Mouse (Mus musculus): ENCODE data around the gene Gm10354. TPM values are rescaled to one million over a fixed set of nuclear protein-coding genes. Genes with fewer than 3 reads are reported as not detected.
"Not testable (repeated sequence)": the region's sequence is repeated elsewhere in the genome, so short reads cannot be mapped to it uniquely, and the experiment has no call there.

Gene Gm10354
- polyA plus RNA-seq, 1 experiment from 2014 or later: not detected

DNA sequence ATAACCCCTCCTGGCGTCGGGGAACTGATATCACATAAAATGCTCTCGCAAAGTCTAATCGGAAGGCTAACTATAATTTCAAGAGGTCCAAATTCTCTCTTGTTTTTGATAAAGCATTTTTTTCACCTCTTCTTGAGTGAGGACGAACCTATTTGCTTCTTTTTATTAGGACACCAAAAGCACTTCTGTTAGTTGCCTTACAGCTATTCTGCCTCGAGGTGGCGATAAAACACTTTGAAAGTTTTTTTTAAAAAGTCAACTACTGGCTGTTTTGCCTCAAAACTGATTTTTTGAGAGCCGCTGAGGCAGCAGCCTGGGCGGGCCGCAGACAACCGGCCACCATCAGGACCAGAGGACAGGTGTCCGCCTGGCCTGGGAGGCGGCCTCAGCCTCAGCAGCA is 14.9 kb downstream of the Gm10354 start:
- 82% methylated on average over 13 of the region's 13 CpGs for WGBS
- H3K9ac ChIP-seq (ENCODE audit: low read depth, low read length); H3K36me3 ChIP-seq (ENCODE audit: insufficient read depth, low read length); ATAC-seq (replicated peaks; ENCODE audit: low FRiP score, low read depth); H3K27me3 ChIP-seq (ENCODE audit: insufficient read depth, low read length); H3K9me3 ChIP-seq (replicated peaks; ENCODE audit: low read length); H3K4me1 ChIP-seq (replicated peaks; ENCODE audit: insufficient read depth, low read length); H3K4me2 ChIP-seq (ENCODE audit: low read length); H3K27ac ChIP-seq; H3K4me3 ChIP-seq (replicated peaks; ENCODE audit: low read depth, low read length); DNase-seq (ENCODE audit: low spot score): not testable (repeated sequence)
- 0 out of 2 replicates have a peak, but pooled peaks have one; percentile 5 for TF ChIP-seq CTCF (IDR thresholded peaks at IDR 0.05; ENCODE audit: low read depth)

DNA sequence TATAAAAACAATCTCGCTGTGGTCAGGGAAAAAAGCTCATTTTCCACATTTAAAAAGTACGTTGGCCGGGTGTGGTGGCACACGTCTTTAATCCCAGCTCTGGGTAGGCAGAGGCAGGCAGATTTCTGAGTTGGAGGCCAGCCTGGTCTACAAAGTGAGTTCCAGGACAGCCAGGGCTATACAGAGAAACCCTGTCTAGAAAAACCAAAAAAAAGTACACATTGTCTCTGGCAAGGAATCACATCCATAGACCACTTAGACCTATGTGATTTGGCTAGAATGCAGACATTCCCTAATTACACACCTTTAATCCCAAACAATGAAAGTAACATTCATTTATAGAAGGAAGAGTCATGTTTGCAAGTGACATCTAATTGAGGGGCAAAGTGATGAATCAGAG is 17.2 kb downstream of the Gm10354 start:
- not testable (repeated sequence) for H3K4me1 ChIP-seq (replicated peaks; ENCODE audit: insufficient read depth, low read length); H3K27ac ChIP-seq; H3K9ac ChIP-seq (ENCODE audit: low read depth, low read length); H3K36me3 ChIP-seq (ENCODE audit: insufficient read depth, low read length); DNase-seq (ENCODE audit: low spot score); H3K9me3 ChIP-seq (replicated peaks; ENCODE audit: low read length); H3K4me3 ChIP-seq (replicated peaks; ENCODE audit: low read depth, low read length); H3K4me2 ChIP-seq (ENCODE audit: low read length); H3K27me3 ChIP-seq (ENCODE audit: insufficient read depth, low read length)
- WGBS: 80% methylated on average over 4 of the region's 4 CpGs
- ATAC-seq (replicated peaks; ENCODE audit: low FRiP score, low read depth): 0 out of 2 replicates have a peak, but pooled peaks have one; percentile 49

DNA sequence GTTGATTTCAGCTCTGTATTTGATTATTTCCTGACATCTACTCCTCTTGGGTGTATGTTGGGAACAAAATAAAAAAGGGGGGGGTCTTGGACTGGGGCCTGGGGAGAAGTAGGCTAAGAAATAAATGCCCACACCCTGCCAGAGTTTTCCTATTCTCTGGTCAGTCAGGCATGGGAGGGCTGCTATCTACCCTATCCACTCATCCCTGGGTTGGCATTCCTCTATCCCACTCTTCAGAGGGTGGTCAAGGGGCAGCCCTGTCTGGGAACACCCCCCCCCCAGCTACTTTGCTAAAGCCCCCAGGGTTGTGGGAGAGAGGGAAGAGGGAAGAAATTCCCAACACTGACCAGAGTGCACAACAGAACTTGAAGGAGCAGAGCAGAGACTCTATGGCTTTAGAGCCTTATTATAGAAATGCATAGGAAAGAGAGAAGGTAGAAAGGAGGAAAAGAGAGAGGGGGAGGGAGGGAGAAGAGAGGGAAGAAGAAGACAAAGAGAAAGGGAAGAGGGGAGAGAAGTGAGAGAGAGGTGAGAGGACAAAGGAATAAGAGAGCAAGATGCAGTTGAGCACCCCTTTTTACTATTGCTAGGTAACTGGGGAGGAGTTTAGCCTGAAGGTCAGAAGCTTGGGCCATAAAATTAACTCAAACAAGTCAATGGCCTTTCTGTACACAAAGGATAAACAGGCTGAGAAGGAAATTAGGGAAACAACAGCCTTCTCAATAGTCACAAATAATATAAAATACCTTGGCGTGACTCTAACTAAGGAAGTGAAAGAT is 22.6 kb downstream of the Gm10354 start:
- H3K4me3 ChIP-seq (replicated peaks; ENCODE audit: low read depth, low read length); H3K4me2 ChIP-seq (ENCODE audit: low read length); H3K9me3 ChIP-seq (replicated peaks; ENCODE audit: low read length); H3K27ac ChIP-seq; H3K4me1 ChIP-seq (replicated peaks; ENCODE audit: insufficient read depth, low read length); H3K27me3 ChIP-seq (ENCODE audit: insufficient read depth, low read length); H3K36me3 ChIP-seq (ENCODE audit: insufficient read depth, low read length); H3K9ac ChIP-seq (ENCODE audit: low read depth, low read length); DNase-seq (ENCODE audit: low spot score): not testable (repeated sequence)
- 94% methylated on average over 1 of the region's 1 CpGs for WGBS
- 0 out of 2 replicates have a peak, but pooled peaks have one; percentile 40 for ATAC-seq (replicated peaks; ENCODE audit: low FRiP score, low read depth)

DNA sequence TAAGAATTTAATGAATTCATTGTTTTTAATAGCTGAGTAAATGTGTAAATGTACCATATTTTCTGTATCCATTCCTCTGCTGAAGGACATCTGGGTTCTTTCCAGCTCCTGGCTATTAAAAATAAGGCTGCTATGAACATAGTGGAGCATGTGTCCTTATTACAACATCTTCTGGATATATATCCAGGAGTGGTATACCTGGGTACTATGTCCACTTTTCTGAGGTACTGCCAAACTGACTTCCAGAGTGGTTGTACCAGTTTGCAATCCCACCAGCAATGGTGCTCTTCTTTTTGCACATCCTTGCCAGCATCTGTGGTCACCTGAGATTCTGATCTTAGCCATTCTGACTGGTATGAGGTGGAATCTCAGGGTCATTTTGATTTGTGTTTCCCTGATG is 25.1 kb downstream of the Gm10354 start:
- not testable (repeated sequence) for H3K27me3 ChIP-seq (ENCODE audit: insufficient read depth, low read length); H3K4me1 ChIP-seq (replicated peaks; ENCODE audit: insufficient read depth, low read length); H3K4me3 ChIP-seq (replicated peaks; ENCODE audit: low read depth, low read length); ATAC-seq (replicated peaks; ENCODE audit: low FRiP score, low read depth); H3K9me3 ChIP-seq (replicated peaks; ENCODE audit: low read length); H3K36me3 ChIP-seq (ENCODE audit: insufficient read depth, low read length); H3K9ac ChIP-seq (ENCODE audit: low read depth, low read length); H3K27ac ChIP-seq; H3K4me2 ChIP-seq (ENCODE audit: low read length); DNase-seq (ENCODE audit: low spot score)

DNA sequence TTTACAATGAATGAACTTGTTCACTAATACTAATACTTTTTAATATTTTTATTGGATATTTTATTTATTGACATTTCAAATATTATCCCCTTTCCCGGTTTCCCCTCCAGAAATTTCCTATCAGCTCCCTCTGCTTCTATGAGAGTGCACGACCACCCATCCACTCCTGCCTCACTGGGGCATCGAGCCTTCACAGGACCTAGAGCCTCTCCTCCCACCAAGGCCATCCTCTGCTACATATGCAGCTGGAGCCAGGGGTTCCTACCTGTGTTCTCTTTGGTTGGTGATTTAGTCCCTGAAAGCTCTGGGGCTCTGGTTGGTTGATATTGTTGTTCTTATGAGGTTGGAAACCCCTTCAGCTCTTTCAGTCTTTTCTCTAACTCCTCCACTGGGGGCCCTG is 26.0 kb downstream of the Gm10354 start:
- H3K9ac ChIP-seq (ENCODE audit: low read depth, low read length); ATAC-seq (replicated peaks; ENCODE audit: low FRiP score, low read depth); H3K36me3 ChIP-seq (ENCODE audit: insufficient read depth, low read length); H3K4me2 ChIP-seq (ENCODE audit: low read length); DNase-seq (ENCODE audit: low spot score); H3K4me3 ChIP-seq (replicated peaks; ENCODE audit: low read depth, low read length); H3K27ac ChIP-seq; H3K9me3 ChIP-seq (replicated peaks; ENCODE audit: low read length); H3K4me1 ChIP-seq (replicated peaks; ENCODE audit: insufficient read depth, low read length); H3K27me3 ChIP-seq (ENCODE audit: insufficient read depth, low read length): not testable (repeated sequence)
- WGBS: 61% methylated on average over 3 of the region's 3 CpGs

DNA sequence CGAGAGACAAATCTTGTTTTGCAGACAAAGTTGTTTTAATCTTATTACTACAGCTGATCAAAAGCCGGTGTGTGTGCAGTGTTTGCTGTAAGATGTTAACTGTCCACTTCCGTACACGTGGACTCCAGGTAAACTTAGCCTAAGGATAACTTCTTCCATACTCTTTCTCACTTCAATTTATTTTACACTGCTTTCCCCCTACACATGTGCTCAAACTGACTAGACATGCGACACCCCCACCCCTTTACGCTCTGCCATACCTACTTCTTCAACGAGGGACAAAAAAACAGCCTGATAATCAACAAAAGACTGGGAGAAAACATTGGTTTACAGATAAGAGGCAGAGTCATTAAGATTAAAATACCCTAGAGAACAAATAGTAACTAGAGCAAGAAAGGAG is 26.9 kb downstream of the Gm10354 start:
- H3K4me2 ChIP-seq (ENCODE audit: low read length); H3K9me3 ChIP-seq (replicated peaks; ENCODE audit: low read length); H3K4me1 ChIP-seq (replicated peaks; ENCODE audit: insufficient read depth, low read length); H3K27me3 ChIP-seq (ENCODE audit: insufficient read depth, low read length); DNase-seq (ENCODE audit: low spot score); H3K27ac ChIP-seq; H3K36me3 ChIP-seq (ENCODE audit: insufficient read depth, low read length); H3K4me3 ChIP-seq (replicated peaks; ENCODE audit: low read depth, low read length); H3K9ac ChIP-seq (ENCODE audit: low read depth, low read length): not testable (repeated sequence)
- 0 out of 2 replicates have a peak, but pooled peaks have one; percentile 13 for ATAC-seq (replicated peaks; ENCODE audit: low FRiP score, low read depth)
- WGBS: 70% methylated on average over 7 of the region's 7 CpGs

DNA sequence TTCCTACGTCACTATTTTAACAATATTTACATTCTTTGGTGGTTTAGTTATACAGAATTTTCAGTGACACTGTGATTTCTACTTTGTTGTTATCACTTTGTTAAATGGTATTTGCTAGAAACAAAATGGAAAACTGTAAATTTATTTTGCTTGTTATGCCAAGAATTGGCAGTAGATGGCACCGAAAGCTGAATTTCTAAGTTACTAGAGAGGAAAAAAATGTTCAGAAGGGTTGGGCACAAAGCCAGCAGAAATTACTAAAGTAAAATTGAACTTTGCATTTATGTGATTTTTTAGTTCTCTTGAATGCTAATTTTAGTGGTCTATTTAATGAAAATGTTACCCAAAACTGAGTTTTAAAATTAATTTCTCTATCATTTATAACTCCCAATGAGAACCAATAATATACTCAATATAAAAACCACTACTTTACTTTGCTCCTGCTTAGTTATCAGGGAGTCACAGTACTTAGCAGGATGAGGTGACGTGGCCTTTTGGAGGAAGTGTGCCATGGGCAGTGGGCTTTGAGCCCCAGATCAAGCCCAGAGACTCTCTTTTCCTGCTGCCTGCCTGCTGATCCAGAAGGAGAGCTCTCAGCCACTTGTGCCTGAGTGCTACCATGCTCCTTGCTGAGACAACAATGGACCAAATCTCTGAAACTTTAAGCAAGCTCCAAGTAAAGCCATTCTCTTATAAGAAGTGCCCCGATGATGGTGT is 31.1 kb downstream of the Gm10354 start:
- not testable (repeated sequence) for H3K27ac ChIP-seq; H3K9ac ChIP-seq (ENCODE audit: low read depth, low read length); H3K4me1 ChIP-seq (replicated peaks; ENCODE audit: insufficient read depth, low read length); H3K4me3 ChIP-seq (replicated peaks; ENCODE audit: low read depth, low read length); H3K4me2 ChIP-seq (ENCODE audit: low read length); H3K9me3 ChIP-seq (replicated peaks; ENCODE audit: low read length); H3K36me3 ChIP-seq (ENCODE audit: insufficient read depth, low read length); H3K27me3 ChIP-seq (ENCODE audit: insufficient read depth, low read length); ATAC-seq (replicated peaks; ENCODE audit: low FRiP score, low read depth); DNase-seq (ENCODE audit: low spot score)
- 61% methylated on average over 4 of the region's 4 CpGs for WGBS

DNA sequence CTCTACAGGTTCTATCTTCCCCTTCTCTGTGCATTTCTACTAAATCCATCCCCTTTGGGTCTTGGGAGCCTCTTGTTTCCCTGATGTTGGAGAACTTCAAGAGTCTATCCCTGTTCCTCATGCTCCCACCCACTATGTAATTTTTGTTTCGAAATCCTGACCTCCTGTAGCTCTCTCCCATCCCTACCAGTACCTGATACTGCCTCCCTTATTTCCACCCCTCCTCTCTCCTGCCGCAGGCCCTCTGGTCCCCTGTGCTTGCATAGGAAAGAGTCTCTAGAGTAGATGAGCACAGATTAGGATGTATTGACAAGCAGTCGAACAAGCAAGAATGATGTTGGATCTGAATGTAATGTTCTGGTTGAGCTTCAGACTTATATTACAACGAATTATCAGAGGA is 33.2 kb downstream of the Gm10354 start:
- H3K9me3 ChIP-seq (replicated peaks; ENCODE audit: low read length); H3K27me3 ChIP-seq (ENCODE audit: insufficient read depth, low read length); H3K36me3 ChIP-seq (ENCODE audit: insufficient read depth, low read length); H3K4me1 ChIP-seq (replicated peaks; ENCODE audit: insufficient read depth, low read length); H3K4me2 ChIP-seq (ENCODE audit: low read length); DNase-seq (ENCODE audit: low spot score); H3K27ac ChIP-seq; H3K9ac ChIP-seq (ENCODE audit: low read depth, low read length); ATAC-seq (replicated peaks; ENCODE audit: low FRiP score, low read depth); H3K4me3 ChIP-seq (replicated peaks; ENCODE audit: low read depth, low read length): not testable (repeated sequence)
- 66% methylated on average over 4 of the region's 4 CpGs for WGBS

DNA sequence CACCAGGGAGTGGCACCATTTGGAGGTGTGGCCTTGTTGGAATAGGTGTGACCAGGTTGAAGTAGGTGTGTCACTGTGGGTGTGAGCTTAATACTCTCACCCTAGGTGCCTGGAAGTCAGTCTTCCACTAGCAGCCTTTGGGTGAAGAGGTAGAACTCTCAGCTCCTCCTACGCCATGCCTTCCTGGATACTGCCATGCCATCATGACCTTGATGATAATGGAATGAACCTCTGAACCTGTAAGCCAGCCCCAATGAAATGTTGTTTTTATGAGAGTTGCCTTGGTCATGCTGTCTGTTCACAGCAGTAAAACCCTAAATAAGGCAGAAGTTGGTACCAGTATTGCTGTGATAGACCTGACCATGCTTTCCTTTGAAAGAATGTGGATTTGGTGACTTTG is 37.7 kb downstream of the Gm10354 start:
- WGBS: 86% methylated on average over 1 of the region's 1 CpGs
- H3K4me3 ChIP-seq (replicated peaks; ENCODE audit: low read depth, low read length); H3K4me1 ChIP-seq (replicated peaks; ENCODE audit: insufficient read depth, low read length); H3K4me2 ChIP-seq (ENCODE audit: low read length); H3K9ac ChIP-seq (ENCODE audit: low read depth, low read length); H3K27me3 ChIP-seq (ENCODE audit: insufficient read depth, low read length); H3K27ac ChIP-seq; H3K9me3 ChIP-seq (replicated peaks; ENCODE audit: low read length); DNase-seq (ENCODE audit: low spot score); H3K36me3 ChIP-seq (ENCODE audit: insufficient read depth, low read length); ATAC-seq (replicated peaks; ENCODE audit: low FRiP score, low read depth): not testable (repeated sequence)

Data from kidney, postnatal 0 days (tissue).